Mouse (Mus musculus) lung, adult 2 months (tissue): Measurements from ENCODE around the gene Fras1. TPM values are rescaled to one million over a fixed set of nuclear protein-coding genes. Genes with fewer than 3 reads are reported as not detected.

ENCODE experiments used
- DNase-seq: peaks from one replicate; pipeline ENCODE4 v3.0.0; 2022
- H3K4me1 ChIP-seq: fragments of 200-500 bp; 2 replicates; pipeline ENCODE4 v1.6.1; 2011; ENCODE audit warnings: low read length; ENCODE audit not compliant: control insufficient read depth, insufficient read depth
- H3K4me3 ChIP-seq: fragments of 200-500 bp; replicated peaks from 2 replicates; pipeline ENCODE3; 2011; ENCODE audit warnings: low read depth, mild to moderate bottlenecking, control low read depth, low read length; ENCODE audit errors: extremely low read depth
- CTCF ChIP-seq: fragments of 200-500 bp; IDR thresholded peaks from 2 replicates; pipeline ENCODE4 v1.5.1; 2011; ENCODE audit warnings: mild to moderate bottlenecking, low read length, control low read depth; ENCODE audit not compliant: insufficient read depth
- POLR2A ChIP-seq: fragments of 200-500 bp; IDR thresholded peaks from 2 replicates; pipeline ENCODE4 v1.6.1; 2011; ENCODE audit warnings: low read depth, mild to moderate bottlenecking, control low read depth, low read length, borderline replicate concordance; ENCODE audit errors: extremely low read depth
- WGBS: fragments of 180-500 bp; shearing (Covaris S2); methylation state at CpG from one replicate; pipeline ENCODE4 v1.1.7; 2018; 5-methylcytosine and 5-hydroxymethylcytosine counted together
- polyA plus RNA-seq: library from polyadenylated mRNA; depleted of rRNA; stranded (reverse); fragments of >200 nt; gene quantifications from 2 replicates; pipeline ENCODE4 v1.2.3, GENCODE M21; 2012; rRNA removed

Gene Fras1
- polyA plus RNA-seq, result 2.0 and 2.2 TPM in 2 replicates

GRCm38 (mm10) chr5:96373567-96373985 lies at the start of gene Fras1:
Gene Fras1, plus strand, starts transcription at chr5:96373955.
- WGBS, result 3% methylated on average over 16 of the region's 16 CpGs
- H3K4me3 ChIP-seq, result peak within 1 kb of the TSS; percentile 46
- H3K4me1 ChIP-seq, result peaks cover 6% of the 10 kb centered on the region
- no peak for DNase-seq
- TF ChIP-seq POLR2A (no peak), CTCF (no peak)

- WGBS, result 82% methylated on average over 25 of the region's 25 CpGs
- TF ChIP-seq CTCF (no peak), POLR2A (no peak)
- Histone ChIP-seq H3K4me3 (no peak overlapping the region), H3K4me1 (no peaks in the 10 kb centered on the region)
- no peak for DNase-seq
Measured at GRCm38 (mm10) chr5:96331048-96331737, 42.6 kb upstream of the Fras1 start.

GRCm38 (mm10) chr5:96331738-96332070 lies 42.1 kb upstream of the Fras1 start:
- Histone ChIP-seq H3K4me1 (no peaks in the 10 kb centered on the region), H3K4me3 (no peak overlapping the region)
- TF ChIP-seq POLR2A (no peak), CTCF (no peak)
- no peak for DNase-seq
- 75% methylated on average over 5 of the region's 5 CpGs for WGBS

- 63% methylated on average over 3 of the region's 3 CpGs for WGBS
- no peaks in the 10 kb centered on the region for H3K4me1 ChIP-seq
- TF ChIP-seq CTCF (no peak), POLR2A (no peak)
- DNase-seq, result no peak
- no peak overlapping the region for H3K4me3 ChIP-seq
Measured at GRCm38 (mm10) chr5:96333963-96334362, 39.8 kb upstream of the Fras1 start.

- TF ChIP-seq POLR2A (no peak), CTCF (no peak)
- Histone ChIP-seq H3K4me3 (no peak overlapping the region), H3K4me1 (no peaks in the 10 kb centered on the region)
- no peak for DNase-seq
- whole genome bisulfite sequencing, result 86% methylated on average over 6 of the region's 6 CpGs
Measured at GRCm38 (mm10) chr5:96340564-96340963, 33.2 kb upstream of the Fras1 start.

GRCm38 (mm10) chr5:96344983-96345382 lies 28.8 kb upstream of the Fras1 start:
- Histone ChIP-seq H3K4me3 (no peak overlapping the region), H3K4me1 (no peaks in the 10 kb centered on the region)
- no peak for DNase-seq
- WGBS, result 82% methylated on average over 2 of the region's 2 CpGs
- TF ChIP-seq POLR2A (no peak), CTCF (no peak)

GRCm38 (mm10) chr5:96351963-96352362 lies 21.8 kb upstream of the Fras1 start:
- Histone ChIP-seq H3K4me3 (no peak overlapping the region), H3K4me1 (no peaks in the 10 kb centered on the region)
- no peak for DNase-seq
- TF ChIP-seq POLR2A (no peak), CTCF (peak; percentile 42; the same call in 1 of the 2 replicates)

- WGBS, result 77% methylated on average over 4 of the region's 4 CpGs
- no peak for DNase-seq
- Histone ChIP-seq H3K4me3 (no peak overlapping the region), H3K4me1 (no peaks in the 10 kb centered on the region)
- TF ChIP-seq POLR2A (no peak), CTCF (no peak)
Measured at GRCm38 (mm10) chr5:96363950-96364349, 9.8 kb upstream of the Fras1 start.

- TF ChIP-seq POLR2A, result no peak
- no peak for TF ChIP-seq CTCF
- H3K4me3 ChIP-seq, result no peak overlapping the region
- H3K4me1 ChIP-seq, result no peaks in the 10 kb centered on the region
- DNase-seq, result no peak
- 72% methylated on average over 5 of the region's 5 CpGs for WGBS
Measured at GRCm38 (mm10) chr5:96365590-96365989, 8.2 kb upstream of the Fras1 start.

GRCm38 (mm10) chr5:96367260-96367659 lies 6.5 kb upstream of the Fras1 start:
- no peaks in the 10 kb centered on the region for H3K4me1 ChIP-seq
- no peak for DNase-seq
- H3K4me3 ChIP-seq, result no peak overlapping the region
- TF ChIP-seq POLR2A, result no peak
